Mouse (Mus musculus) thymus, adult 18-20 months (tissue): ENCODE measurements around the gene Plekhg6.

ENCODE experiments used
- DNase-seq, 2 experiments: peaks; one replicate each; pipeline ENCODE4 v3.0.0; 2022; ENCODE audit warnings: mixed read lengths in 2 of 2

The Plekhg6 gene

DNA sequence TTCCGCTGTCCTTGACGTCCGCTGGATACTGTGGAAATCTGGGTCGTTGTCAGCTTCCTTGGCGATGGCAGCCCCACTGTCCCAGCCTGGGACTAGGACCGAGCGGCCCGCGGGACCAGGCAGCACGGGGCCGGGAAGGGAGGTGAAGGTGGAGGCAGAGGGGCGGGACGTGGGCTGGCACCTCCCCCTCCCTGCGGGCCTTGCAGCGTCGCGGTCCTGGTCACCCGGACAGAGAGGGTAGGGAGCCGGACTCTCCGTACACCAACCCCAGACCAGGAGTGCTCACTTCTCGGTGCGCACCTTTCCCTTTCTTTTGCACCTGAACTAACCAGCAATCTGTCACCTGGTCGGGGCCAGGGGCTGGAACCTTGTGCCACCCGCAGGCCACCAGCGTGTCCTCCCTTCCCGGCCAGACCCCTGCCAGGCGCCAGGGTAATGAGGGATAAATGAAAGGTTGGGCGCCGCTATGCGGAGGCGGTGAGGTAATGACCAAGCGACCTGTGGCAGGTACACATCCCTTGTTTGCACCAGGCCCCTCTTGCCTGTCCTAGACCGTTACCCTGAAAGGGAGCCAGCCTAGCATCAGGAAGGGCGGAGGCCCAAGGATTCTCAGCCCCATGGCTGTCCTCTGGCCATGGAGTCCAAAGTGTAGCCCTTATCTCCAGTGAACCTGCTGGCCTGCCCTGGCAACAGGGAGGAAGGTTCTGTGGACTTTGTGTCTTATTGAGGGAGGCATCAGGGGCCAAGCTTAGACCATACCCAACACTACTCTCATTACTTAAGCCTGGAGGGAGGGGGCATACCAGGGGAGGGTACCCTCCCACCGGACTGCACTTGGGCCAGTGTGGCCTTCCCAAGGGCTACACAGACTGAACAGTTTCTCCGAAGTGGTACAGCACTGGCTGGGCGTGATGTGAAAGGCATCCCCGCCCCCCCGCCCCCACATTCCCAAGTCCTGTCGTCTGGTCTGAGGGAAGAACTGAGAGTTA is at the start of gene Plekhg6:
Gene Plekhg6, minus strand, starts transcription at position 422 of the 989 bp plus-strand sequence.
- no peak for DNase-seq

DNA sequence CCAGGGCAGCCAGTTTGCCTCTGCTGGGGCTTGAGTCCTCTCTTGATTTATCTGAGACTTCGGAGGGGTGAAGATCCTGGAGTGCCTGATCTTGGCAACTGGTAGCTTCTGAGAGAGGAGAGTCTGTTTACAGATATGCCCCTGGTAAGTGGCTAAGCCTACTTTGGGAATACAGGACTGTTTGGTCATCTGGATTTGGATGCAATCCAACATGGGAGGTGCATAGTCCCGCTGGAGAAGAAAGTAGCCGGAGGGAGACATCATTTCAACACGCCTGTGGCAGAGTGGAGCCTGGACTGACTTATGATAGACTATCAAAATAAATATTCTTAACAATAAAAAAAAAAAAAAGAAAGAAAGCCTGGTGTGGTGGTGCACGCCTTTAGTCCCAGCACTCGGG is 49.1 kb upstream of the Plekhg6 start:
- DNase-seq = no peak

DNA sequence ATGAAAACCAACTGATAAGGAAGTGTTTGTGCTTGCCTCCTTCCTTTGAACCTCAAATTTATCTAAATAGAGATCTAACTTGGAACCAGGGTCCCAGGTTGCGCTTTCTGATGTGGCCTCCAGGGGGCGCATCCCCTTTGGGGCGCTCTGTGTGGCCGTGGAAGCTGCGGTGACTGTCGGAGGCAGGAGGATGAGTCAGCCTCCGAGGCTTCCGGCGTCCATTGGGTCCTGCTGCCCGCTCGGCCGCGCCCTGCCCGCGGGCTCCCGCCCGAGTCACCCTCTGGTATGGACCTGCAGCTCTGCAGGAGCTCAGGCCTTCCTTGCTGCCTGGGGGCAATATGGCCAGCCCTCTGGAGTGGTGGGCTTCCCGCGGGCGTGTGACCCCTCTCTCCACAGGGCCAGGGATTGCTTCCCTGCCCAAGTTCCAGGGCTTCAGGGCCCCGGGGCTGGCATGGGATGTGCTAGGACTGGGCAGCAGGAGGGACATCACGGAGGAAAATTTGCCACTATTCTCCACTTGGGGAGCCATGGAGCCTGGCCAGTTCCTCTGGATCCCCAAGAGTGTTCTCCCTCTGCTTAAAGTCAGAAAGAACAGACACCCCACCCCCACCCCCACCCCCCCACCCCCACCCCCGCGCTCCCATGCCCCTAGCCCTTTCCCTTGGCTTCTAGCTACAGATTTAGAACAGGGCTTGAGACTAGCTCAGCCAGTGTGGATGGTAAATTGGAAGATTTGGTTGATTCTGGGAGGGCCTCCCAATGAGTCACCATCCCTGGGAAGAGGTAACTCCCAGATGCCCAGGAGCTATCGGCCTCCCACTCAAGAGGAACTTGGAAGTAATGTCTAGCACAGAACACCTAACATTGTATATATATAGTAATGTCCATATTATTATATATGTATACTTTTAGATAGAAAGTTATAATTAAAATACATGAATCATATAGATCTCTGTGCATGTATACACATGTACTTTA is 46.1 kb upstream of the Plekhg6 start:
- DNase-seq = peak; percentile 55 to 56

- DNase-seq = no peak
Observed at GRCm38 (mm10) chr6:125425205-125426090, 44.9 kb upstream of the Plekhg6 start.

DNA sequence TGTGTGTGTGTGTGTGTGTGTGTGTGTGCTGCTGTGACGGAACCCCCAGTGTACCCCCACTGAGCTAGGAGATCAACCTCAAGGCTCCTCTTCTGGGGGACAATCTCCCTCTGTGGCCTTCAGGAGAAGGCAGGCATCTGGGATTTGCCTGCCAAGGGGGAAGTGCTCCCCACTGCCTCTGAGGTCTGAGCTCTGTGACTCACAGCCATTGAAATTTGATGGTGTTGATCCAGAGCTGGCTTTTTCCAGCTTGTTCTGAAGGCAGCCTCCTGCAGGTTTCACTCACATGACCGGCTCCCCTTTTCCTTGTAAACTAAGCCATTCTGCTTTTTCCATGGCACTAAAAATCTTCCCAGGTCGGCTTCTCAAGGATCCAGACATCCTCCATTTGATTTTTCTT is 43.6 kb upstream of the Plekhg6 start:
- DNase-seq = no peak

DNA sequence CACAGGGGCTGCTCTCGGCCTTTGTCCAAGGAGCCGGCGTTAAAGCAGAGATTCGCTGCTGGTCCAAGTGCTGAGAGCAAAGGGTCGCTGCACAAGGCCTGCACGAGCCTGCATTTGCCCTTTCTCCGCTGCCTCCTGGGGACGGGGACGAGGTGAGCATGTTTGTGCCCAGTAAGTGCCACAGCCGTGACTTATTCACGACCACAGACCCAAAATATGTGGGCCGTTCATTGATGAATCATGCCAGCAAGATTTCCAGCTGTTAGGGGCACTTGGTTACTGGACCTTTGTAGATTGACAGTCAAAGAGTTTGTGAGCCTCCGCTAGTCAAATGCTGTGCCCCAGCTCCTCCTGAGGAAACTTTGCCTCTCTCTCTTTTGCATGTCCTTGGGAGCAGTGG is 42.9 kb upstream of the Plekhg6 start:
- DNase-seq = no peak

GRCm38 (mm10) chr6:125423099-125423498 is 42.5 kb upstream of the Plekhg6 start:
- no peak for DNase-seq

- peak; percentile 81 to 85 for DNase-seq
Observed at GRCm38 (mm10) chr6:125422051-125422822, 41.6 kb upstream of the Plekhg6 start.

- DNase-seq = no peak
Observed at GRCm38 (mm10) chr6:125420458-125421063, 40.0 kb upstream of the Plekhg6 start.

GRCm38 (mm10) chr6:125418744-125419143 is 38.2 kb upstream of the Plekhg6 start:
- peak in 1 of 2 experiments; percentile 53 for DNase-seq

DNA sequence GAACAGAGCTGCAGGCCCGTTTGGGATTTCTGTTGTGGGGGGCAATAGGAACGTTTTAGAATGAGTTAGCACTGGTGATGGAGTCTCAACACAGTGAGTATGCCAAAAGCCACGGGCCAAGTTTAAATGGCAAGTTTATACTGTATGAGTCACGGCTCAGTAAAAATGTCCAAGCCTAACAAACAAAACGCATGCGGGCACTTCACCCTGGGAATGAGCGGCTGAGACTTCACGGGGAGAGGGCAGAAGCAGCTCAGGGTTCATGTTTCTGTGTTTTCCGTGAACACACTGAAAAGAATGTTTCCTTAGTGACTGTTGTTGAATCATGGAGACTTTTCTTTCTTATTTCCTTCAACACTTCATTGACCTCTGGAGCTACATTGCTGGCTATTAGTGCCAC is 32.7 kb upstream of the Plekhg6 start:
- DNase-seq = no peak

DNA sequence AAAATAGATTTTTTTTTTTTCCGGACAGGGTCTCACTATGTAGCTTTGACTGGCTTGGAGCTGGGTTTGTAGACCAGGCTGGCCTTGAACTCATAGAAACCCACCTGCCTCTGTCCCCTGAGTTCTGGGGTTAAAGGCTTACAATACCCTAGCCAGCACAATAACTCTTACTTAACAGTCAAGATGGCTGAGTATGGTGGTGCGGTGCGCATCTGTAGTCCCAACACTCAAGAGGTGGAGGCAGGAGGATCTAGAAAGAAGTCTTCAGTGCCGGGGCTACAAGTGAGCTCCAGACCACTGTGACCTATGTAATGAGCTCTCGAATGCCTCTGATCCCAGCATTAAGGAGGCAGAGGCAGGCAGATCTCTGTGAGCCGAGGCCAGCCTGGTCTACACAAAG is 31.1 kb upstream of the Plekhg6 start:
- DNase-seq = no peak

DNA sequence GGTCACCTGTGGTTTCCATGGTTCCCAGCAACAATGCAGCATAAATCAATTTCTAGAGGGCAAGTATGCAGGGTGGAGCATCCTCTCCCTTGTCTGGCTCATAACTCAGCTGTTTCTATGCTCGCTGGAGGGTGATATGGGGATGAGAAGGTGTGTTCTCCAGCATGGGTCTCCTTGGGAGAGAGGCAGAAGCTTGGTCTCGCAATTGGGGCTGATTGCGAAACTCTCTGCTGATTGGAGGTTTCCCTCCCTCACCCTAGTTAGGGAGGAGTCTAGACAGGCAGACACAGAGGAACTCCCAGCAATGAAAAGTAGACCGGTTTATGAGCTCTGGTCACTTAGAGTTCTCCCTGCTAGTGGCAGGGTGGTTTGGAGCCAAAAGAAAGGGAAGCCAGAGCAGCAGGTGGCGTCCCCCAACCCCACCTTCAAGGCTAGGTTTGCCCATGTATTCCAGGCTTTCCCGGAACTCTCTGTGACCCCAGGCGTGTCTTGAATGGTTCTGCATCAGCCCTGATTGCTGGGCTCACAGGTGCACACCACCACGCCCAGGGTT is 30.5 kb upstream of the Plekhg6 start:
- DNase-seq = no peak

- no peak for DNase-seq
Observed at GRCm38 (mm10) chr6:125410551-125410950, 30.0 kb upstream of the Plekhg6 start.

GRCm38 (mm10) chr6:125407657-125408056 is 27.1 kb upstream of the Plekhg6 start:
- DNase-seq = no peak

- no peak for DNase-seq
Observed at GRCm38 (mm10) chr6:125407224-125407623, 26.6 kb upstream of the Plekhg6 start.

DNA sequence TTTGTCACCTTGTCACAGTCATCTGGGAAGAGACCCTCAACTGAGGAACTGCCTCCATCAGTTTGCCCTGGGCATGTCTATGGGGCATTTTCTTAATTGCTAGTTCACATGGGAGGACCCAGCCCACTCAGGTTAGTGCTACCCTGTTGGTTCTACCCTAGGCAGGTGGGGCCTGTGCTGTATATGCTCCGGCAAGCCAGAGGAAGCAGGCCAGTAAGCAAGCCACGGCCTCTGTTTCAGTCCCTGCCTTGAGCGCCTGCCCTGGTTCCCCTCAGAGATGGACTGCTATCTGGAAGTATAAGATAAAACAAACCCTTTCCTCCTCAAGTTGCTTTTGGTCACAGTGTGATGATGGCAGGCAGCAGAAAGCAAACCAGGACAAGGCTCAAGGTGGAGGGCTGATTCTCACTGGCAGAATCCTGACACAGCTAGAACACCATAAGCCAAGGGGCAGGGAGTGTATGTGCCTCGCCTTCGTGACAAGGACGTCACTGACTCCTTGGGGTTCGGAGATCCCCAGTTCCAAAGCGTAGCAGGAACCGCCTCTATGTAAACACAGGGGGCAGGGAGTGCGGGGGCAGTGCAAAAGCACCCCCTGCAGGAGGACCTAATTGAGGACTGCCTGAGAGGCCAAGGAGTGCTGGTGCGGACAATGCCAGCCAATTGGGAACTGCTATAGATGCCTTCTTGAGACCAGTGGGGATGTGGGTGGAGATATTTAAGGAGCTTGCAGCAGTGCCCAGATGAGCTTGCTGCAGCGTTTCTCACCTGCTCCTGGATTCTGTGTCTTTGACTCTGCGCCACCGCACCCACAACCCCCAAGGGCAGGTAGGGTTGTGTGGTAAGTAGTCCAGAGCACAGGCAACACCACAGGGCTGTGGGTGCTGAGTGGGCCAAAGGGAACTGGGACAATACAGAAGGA is 25.1 kb upstream of the Plekhg6 start:
- DNase-seq = no peak

GRCm38 (mm10) chr6:125389853-125390252 is 9.3 kb upstream of the Plekhg6 start:
- DNase-seq = no peak

- DNase-seq = no peak
Observed at GRCm38 (mm10) chr6:125386080-125386479, 5.5 kb upstream of the Plekhg6 start.
